Mouse (Mus musculus) C2C12 (cell line): ENCODE measurements at regions not wholly inside any gene's neighbourhood (a gene's known extent, or its start where the extent isn't known, plus 50 kb on each side); places are given as distances from the start of the nearest gene placed in this dataset.

Source experiments
- CEBPB ChIP-seq: IDR thresholded peaks from one replicate; pipeline ENCODE4 v1.6.1; 2011; ENCODE audit warnings: low read depth, mild to moderate bottlenecking, control low read depth, moderate library complexity
- CTCF ChIP-seq: IDR thresholded peaks from one replicate; pipeline ENCODE4 v1.5.1; 2011; ENCODE audit not compliant: control insufficient read depth, insufficient read depth, insufficient read length
- FOSL1 ChIP-seq: IDR thresholded peaks from one replicate; pipeline ENCODE4 v1.8.0; 2011; ENCODE audit warnings: mild to moderate bottlenecking, low read length; ENCODE audit not compliant: poor library complexity, insufficient read depth, severe bottlenecking
- MAX ChIP-seq: IDR thresholded peaks from one replicate; pipeline ENCODE4 v1.6.1; 2011; ENCODE audit warnings: mild to moderate bottlenecking, control low read depth
- MYOG ChIP-seq: IDR thresholded peaks from one replicate; pipeline ENCODE4 v1.6.1; 2011; ENCODE audit not compliant: control insufficient read depth, insufficient read length; ENCODE audit errors: extremely low read depth
- USF1 ChIP-seq: IDR thresholded peaks from one replicate; pipeline ENCODE4 v1.6.1; 2011; ENCODE audit warnings: low read depth, mild to moderate bottlenecking, control low read depth, moderate library complexity

DNA sequence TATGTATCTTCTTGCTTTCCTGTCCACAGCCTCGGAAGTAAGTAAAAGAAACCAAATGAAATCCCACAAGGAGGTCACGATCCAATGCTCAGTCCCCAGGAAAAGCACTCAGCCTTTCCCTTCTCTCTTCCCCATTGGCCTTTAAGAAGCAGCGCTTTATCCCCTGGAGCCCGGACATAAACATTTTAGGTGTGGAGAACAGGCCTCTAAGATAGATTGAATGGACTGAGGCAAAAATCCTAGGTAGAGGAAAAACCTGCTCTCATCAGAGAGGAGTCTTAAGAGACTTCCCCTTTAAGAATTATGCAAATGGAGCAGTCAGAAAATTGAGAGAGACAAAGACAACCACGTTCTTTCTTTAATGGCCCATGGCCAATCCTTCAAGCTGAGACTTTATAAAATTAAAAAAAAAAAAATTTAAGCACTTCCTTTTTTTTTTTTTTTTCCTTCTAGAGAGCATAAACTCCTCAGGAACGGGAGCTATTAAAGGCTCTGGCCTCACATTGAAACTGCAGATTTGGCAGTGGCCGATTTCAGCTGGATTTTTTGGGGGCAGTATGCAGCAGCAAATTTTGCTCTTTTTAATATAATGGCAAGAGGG, 1020.5 kb downstream of the 9330182O14Rik start:
- TF ChIP-seq CTCF: no peak
- no peak for TF ChIP-seq USF1
- no peak for TF ChIP-seq MYOG
- TF ChIP-seq CEBPB: no peak
- TF ChIP-seq MAX: no peak
- TF ChIP-seq FOSL1: no peak
